Mouse (Mus musculus) spleen, adult 2 months (tissue): ENCODE measurements around the gene Slc5a10.

Experiments used
- CTCF ChIP-seq: fragments of 200-500 bp; IDR thresholded peaks from 2 replicates; pipeline ENCODE4 v1.5.1; 2011; ENCODE audit warnings: mild to moderate bottlenecking, inconsistent platforms; ENCODE audit not compliant: insufficient read depth, insufficient read length, insufficient replicate concordance; ENCODE audit errors: extremely low read depth
- POLR2A ChIP-seq: fragments of 200-500 bp; IDR thresholded peaks from 2 replicates; pipeline ENCODE4 v1.6.1; 2011; ENCODE audit warnings: low read depth, low read length, inconsistent platforms

DNA sequence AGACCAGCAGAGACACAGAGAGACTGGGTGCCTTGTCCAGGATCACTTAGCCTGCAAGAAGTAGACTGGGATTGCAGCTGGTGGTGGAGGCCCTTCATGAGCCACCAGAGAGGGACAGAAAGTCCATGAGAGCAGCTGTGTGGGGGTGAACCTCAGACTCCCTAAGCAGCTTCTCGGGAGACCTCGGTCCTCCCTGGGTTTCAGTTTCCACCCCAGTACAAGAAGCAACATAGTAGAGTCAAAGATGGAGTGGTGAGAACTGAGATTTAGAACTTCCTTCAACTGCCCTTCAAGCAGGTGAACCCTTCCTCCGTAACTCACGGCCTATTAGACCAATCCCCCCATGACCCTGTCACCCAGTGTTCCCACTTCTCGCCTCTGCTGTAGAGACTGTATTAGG, 58.4 kb downstream of the Slc5a10 start:
- TF ChIP-seq CTCF (no peak), POLR2A (no peak)
